Mouse (Mus musculus) CH12.LX (cell line): ENCODE data around the gene Mrps7. TPM values are rescaled to one million over a fixed set of nuclear protein-coding genes. Genes with fewer than 3 reads are reported as not detected.

Source experiments
- DNase-seq: peaks from one replicate; pipeline ENCODE4 v3.0.0-alpha.2; 2013; ENCODE audit errors: extremely low read depth
- H3K27ac ChIP-seq: 2 replicates; pipeline ENCODE4 v1.5.1; 2012; ENCODE audit warnings: low read depth, mild to moderate bottlenecking, control low read depth, moderate library complexity; ENCODE audit not compliant: insufficient read depth
- H3K27me3 ChIP-seq: replicated peaks from 2 replicates; pipeline ENCODE3; 2012; ENCODE audit warnings: inconsistent platforms
- H3K36me3 ChIP-seq, 2 experiments: replicated peaks in 1 of 2; 2 replicates each; pipeline versions ENCODE3 to v1.6.1; 2012; ENCODE audit warnings: inconsistent platforms in 1 of 2, low read length in 1 of 2, mild to moderate bottlenecking in 1 of 2, mixed read lengths in 1 of 2, moderate library complexity in 1 of 2; ENCODE audit not compliant: control insufficient read depth in 1 of 2, insufficient read depth in 1 of 2
- H3K4me1 ChIP-seq, 2 experiments: 2 replicates each; pipeline ENCODE4 v1.6.1; 2012; ENCODE audit warnings: inconsistent platforms in 1 of 2, moderate library complexity in 1 of 2; ENCODE audit not compliant: insufficient read depth in 2 of 2, control insufficient read depth in 1 of 2
- H3K4me2 ChIP-seq: 2 replicates; pipeline ENCODE4 v1.6.1; 2012; ENCODE audit warnings: low read depth, mild to moderate bottlenecking, control low read depth; ENCODE audit not compliant: poor library complexity, insufficient read depth, severe bottlenecking
- H3K4me3 ChIP-seq, 3 experiments: fragments of 150-350 bp in 1 of 3; sonication (generic) in 1 of 3; replicated peaks in 1 of 3; 2 replicates each; pipeline versions ENCODE3 to v1.5.1; 2011 to 2012; ENCODE audit warnings: low read depth in 2 of 3, low read length in 2 of 3, mild to moderate bottlenecking in 2 of 3, moderate library complexity in 2 of 3, control low read depth in 1 of 3, improper control_type of control experiment in 1 of 3, inconsistent platforms in 1 of 3, mixed read lengths in 1 of 3; ENCODE audit not compliant: poor library complexity in 1 of 3
- H3K79me2 ChIP-seq: replicated peaks from 2 replicates; pipeline ENCODE4 v1.6.1; 2012; ENCODE audit warnings: mild to moderate bottlenecking, moderate library complexity; ENCODE audit not compliant: control insufficient read depth, poor library complexity, insufficient read depth, severe bottlenecking; ENCODE audit errors: extremely low read depth
- H3K9ac ChIP-seq: 2 replicates; pipeline ENCODE4 v1.6.1; 2012; ENCODE audit warnings: low read depth, mild to moderate bottlenecking, control low read depth, moderate library complexity; ENCODE audit not compliant: insufficient read depth
- H3K9me3 ChIP-seq: replicated peaks from 2 replicates; pipeline ENCODE3; 2012; ENCODE audit warnings: low read length, inconsistent platforms, mixed read lengths
- BHLHE40 ChIP-seq: IDR thresholded peaks from 2 replicates; pipeline ENCODE4 v1.6.1; 2011; ENCODE audit warnings: mild to moderate bottlenecking, low read depth, low read length, improper control_type of control experiment
- CHD1 ChIP-seq: IDR thresholded peaks from 2 replicates; pipeline ENCODE4 v1.6.1; 2012; ENCODE audit warnings: low read depth, low read length, improper control_type of control experiment, inconsistent platforms
- ELF1 ChIP-seq: IDR thresholded peaks from 2 replicates; pipeline ENCODE4 v1.6.1; 2014; ENCODE audit warnings: low read depth, mild to moderate bottlenecking, inconsistent platforms, low read length, improper control_type of control experiment
- EP300 ChIP-seq: IDR thresholded peaks from 2 replicates; pipeline ENCODE4 v1.6.1; 2011; ENCODE audit warnings: low read length, improper control_type of control experiment
- ETS1 ChIP-seq: conservative IDR thresholded peaks from 2 replicates; pipeline ENCODE4 v1.6.1; 2012; ENCODE audit warnings: low read depth, mild to moderate bottlenecking, inconsistent platforms, low read length, improper control_type of control experiment, moderate library complexity
- HCFC1 ChIP-seq: IDR thresholded peaks from 2 replicates; pipeline ENCODE4 v1.6.1; 2012; ENCODE audit warnings: low read depth, mild to moderate bottlenecking, inconsistent platforms, low read length, improper control_type of control experiment
- IRF4 ChIP-seq: IDR thresholded peaks from 2 replicates; pipeline ENCODE4 v1.6.1; 2014; ENCODE audit warnings: low read depth, mild to moderate bottlenecking, inconsistent platforms, low read length, improper control_type of control experiment
- JUN ChIP-seq: IDR thresholded peaks from 2 replicates; pipeline ENCODE4 v1.6.1; 2011; ENCODE audit warnings: low read depth, mild to moderate bottlenecking, low read length, improper control_type of control experiment, moderate library complexity; ENCODE audit not compliant: insufficient read depth
- JUND ChIP-seq: conservative IDR thresholded peaks from 2 replicates; pipeline ENCODE4 v1.6.1; 2011; ENCODE audit warnings: low read depth, low read length, improper control_type of control experiment
- MAFK ChIP-seq: IDR thresholded peaks from 2 replicates; pipeline ENCODE4 v1.6.1; 2011; ENCODE audit warnings: low read length, improper control_type of control experiment; ENCODE audit not compliant: insufficient replicate concordance
- MAX ChIP-seq: IDR thresholded peaks from 2 replicates; pipeline ENCODE4 v1.6.1; 2011; ENCODE audit warnings: low read length, improper control_type of control experiment
- MAZ ChIP-seq: IDR thresholded peaks from 2 replicates; pipeline ENCODE4 v1.6.1; 2012; ENCODE audit warnings: low read depth, mild to moderate bottlenecking, inconsistent platforms, low read length, improper control_type of control experiment, moderate library complexity
- MXI1 ChIP-seq: IDR thresholded peaks from 2 replicates; pipeline ENCODE4 v1.6.1; 2011; ENCODE audit warnings: mild to moderate bottlenecking, low read depth, low read length, improper control_type of control experiment
- MYC ChIP-seq: IDR thresholded peaks from 2 replicates; pipeline ENCODE4 v1.6.1; 2011; ENCODE audit warnings: low read depth, mild to moderate bottlenecking, improper control_type of control experiment, low read length
- NRF1 ChIP-seq: IDR thresholded peaks from 2 replicates; pipeline ENCODE4 v1.6.1; 2014; ENCODE audit warnings: low read depth, mild to moderate bottlenecking, inconsistent platforms, low read length, improper control_type of control experiment, moderate library complexity
- PAX5 ChIP-seq: IDR thresholded peaks from 2 replicates; pipeline ENCODE4 v1.6.1; 2012; ENCODE audit warnings: low read length, inconsistent platforms, mixed read lengths
- POLR2AphosphoS2 ChIP-seq: IDR thresholded peaks from 2 replicates; pipeline ENCODE4 v1.6.1; 2011; ENCODE audit warnings: low read depth, low read length, improper control_type of control experiment
- RAD21 ChIP-seq: IDR thresholded peaks from 2 replicates; pipeline ENCODE4 v1.6.1; 2011; ENCODE audit warnings: low read depth, mild to moderate bottlenecking, low read length, improper control_type of control experiment, moderate library complexity
- RCOR1 ChIP-seq: conservative IDR thresholded peaks from 2 replicates; pipeline ENCODE4 v1.6.1; 2012; ENCODE audit warnings: low read depth, mild to moderate bottlenecking, inconsistent platforms, low read length, improper control_type of control experiment
- SIN3A ChIP-seq: IDR thresholded peaks from 2 replicates; pipeline ENCODE4 v1.6.1; 2012; ENCODE audit warnings: low read length, improper control_type of control experiment, inconsistent platforms
- TBP ChIP-seq: conservative IDR thresholded peaks from 2 replicates; pipeline ENCODE4 v1.6.1; 2011; ENCODE audit warnings: low read depth, low read length, improper control_type of control experiment
- TCF12 ChIP-seq: IDR thresholded peaks from 2 replicates; pipeline ENCODE4 v1.6.1; 2014; ENCODE audit warnings: low read depth, mild to moderate bottlenecking, inconsistent platforms, low read length, improper control_type of control experiment
- USF1 ChIP-seq: IDR thresholded peaks from 2 replicates; pipeline ENCODE4 v1.6.1; 2014; ENCODE audit warnings: low read depth, mild to moderate bottlenecking, inconsistent platforms, low read length, improper control_type of control experiment
- ZMIZ1 ChIP-seq: IDR thresholded peaks from 2 replicates; pipeline ENCODE4 v1.6.1; 2012; ENCODE audit warnings: low read depth, mild to moderate bottlenecking, inconsistent platforms, low read length, improper control_type of control experiment
- dilution Hi-C: fragments of 300-500 bp; cut with MboI; formaldehyde crosslinking; loops from 2 replicates; pipeline ENCODE4 v1.14.3; 2020; ENCODE audit warnings: low sequenced_read_pairs; ENCODE audit not compliant: extremely low pct_unique_long_range_greater_than_20kb, extremely low pct_ligation_motif_present
- in situ Hi-C: fragments of 300-500 bp; cut with MboI; formaldehyde crosslinking; loops from 3 replicates; pipeline ENCODE4 v1.14.3; 2019; ENCODE audit warnings: low sequenced_read_pairs, low pct_ligation_motif_present, low pct_unique_long_range_greater_than_20kb, mixed read lengths
- polyA plus RNA-seq: library from polyadenylated mRNA; unstranded; fragments of >175 nt; gene quantifications from 2 replicates; pipeline ENCODE4 v1.2.1, GENCODE M21; 2012; ENCODE audit warnings: low read depth; ENCODE audit not compliant: insufficient read length
- total RNA-seq, 2 experiments: library from RNA; depleted of rRNA; stranded (reverse); fragments of 300-350 nt in 1 of 2; fragments of >200 nt in 1 of 2; gene quantifications; 2 replicates each; pipeline ENCODE4 v1.2.3; 2012 to 2014

Mrps7 gene
- total and polyA plus RNA-seq, 3 experiments = 154 to 172 (median 157) TPM

- peaks cover 46 to 82% of the 10 kb centered on the region in 2 experiments for H3K4me1 ChIP-seq
These were observed 33.2 kb downstream of the Mrps7 start for GRCm38 (mm10) chr11:115636960-115637359.

GRCm38 (mm10) chr11:115638498-115639409, 35.0 kb downstream of the Mrps7 start:
- Histone ChIP-seq H3K4me2 (no peak overlapping the region), H3K4me3 (peak overlapping the region in 2 of 3 experiments; percentile 9 to 18), H3K4me1 (peaks cover 50 to 83% of the 10 kb centered on the region in 2 experiments), H3K79me2 (0 out of 2 replicates have a peak, but pooled peaks cover 2% of the 10 kb centered on the region), H3K36me3 (peaks cover 2% of the 10 kb centered on the region in 2 experiments), H3K27ac (peak overlapping the region; percentile 98), H3K9me3 (no peaks in the 10 kb centered on the region), H3K9ac (peak overlapping the region; percentile 5; the same call in 1 of the 2 replicates), H3K27me3 (no peaks in the 10 kb centered on the region)
- in situ Hi-C loops = loop anchor here (25.0 kb wide), 1 partner anchor 774 kb away; the partner anchor contains the start of gene Rnf157
- dilution Hi-C loops = no loop called here
- peak; percentile 76 for TF ChIP-seq JUND
- TF ChIP-seq JUN = peak; percentile 61; the same call in 1 of the 2 replicates
- TF ChIP-seq HCFC1 = peak; percentile 33; the same call in 1 of the 2 replicates
- TF ChIP-seq MAFK = no peak
- peak; percentile 68; the same call in 1 of the 2 replicates for TF ChIP-seq MXI1
- peak; percentile 90 for TF ChIP-seq MAX
- TF ChIP-seq TBP = peak; percentile 74; the same call in 1 of the 2 replicates
- peak; percentile 89 for TF ChIP-seq EP300
- peak; percentile 78 for TF ChIP-seq BHLHE40
- peak; percentile 68 for TF ChIP-seq ETS1
- TF ChIP-seq USF1 = no peak
- TF ChIP-seq POLR2AphosphoS2 = no peak; the same call in 1 of the 2 replicates
- no peak for TF ChIP-seq SIN3A
- 0 out of 2 replicates have a peak, but pooled peaks have one; percentile 68 for TF ChIP-seq MYC
- TF ChIP-seq TCF12 = no peak
- TF ChIP-seq CHD1 = 0 out of 2 replicates have a peak, but pooled peaks have one; percentile 21
- TF ChIP-seq ZMIZ1 = 0 out of 2 replicates have a peak, but pooled peaks have one; percentile 24
- TF ChIP-seq RCOR1 = no peak
- TF ChIP-seq IRF4 = peak; percentile 90
- TF ChIP-seq ELF1 = peak; percentile 84
- TF ChIP-seq NRF1 = no peak
- DNase-seq = peak; percentile 94

More at GRCm38 (mm10) chr11:115636960-115637359, 33.2 kb downstream of the Mrps7 start:
- Histone ChIP-seq H3K4me2 (no peak overlapping the region), H3K36me3 (no peaks in the 10 kb centered on the region), H3K27me3 (no peaks in the 10 kb centered on the region), H3K9ac (no peak overlapping the region), H3K4me3 (no peak overlapping the region), H3K9me3 (no peaks in the 10 kb centered on the region), H3K79me2 (no peaks in the 10 kb centered on the region), H3K27ac (peak overlapping the region; percentile 7; the same call in 1 of the 2 replicates)
- TF ChIP-seq PAX5 = no peak
- TF ChIP-seq SIN3A = no peak
- TF ChIP-seq MAZ = no peak
- TF ChIP-seq HCFC1 = no peak
- no peak for TF ChIP-seq RAD21
- DNase-seq = no peak
- dilution Hi-C loops (no loop called here), in situ Hi-C loops (loop anchor here (25.0 kb wide), 1 partner anchor 775 kb away; the partner anchor contains the start of gene Rnf157)
